Mouse (Mus musculus) embryonic fibroblast, embryonic 13.5 days (primary cell): ENCODE measurements around the gene Spats2l. TPM values are rescaled to one million over a fixed set of nuclear protein-coding genes. Genes with fewer than 3 reads are reported as not detected.

Experiments used
- H3K27ac ChIP-seq: 2 replicates; pipeline ENCODE4 v1.5.1; 2012; ENCODE audit warnings: low read length, control low read depth, inconsistent platforms; ENCODE audit not compliant: insufficient read depth
- H3K4me1 ChIP-seq: 2 replicates; pipeline ENCODE4 v1.6.1; 2011; ENCODE audit warnings: low read length; ENCODE audit not compliant: control insufficient read depth, insufficient read depth
- H3K4me3 ChIP-seq: 2 replicates; pipeline ENCODE4 v1.5.1; 2011; ENCODE audit warnings: mild to moderate bottlenecking, control low read depth, low read length; ENCODE audit not compliant: insufficient read depth
- CTCF ChIP-seq: IDR thresholded peaks from 2 replicates; pipeline ENCODE4 v1.5.1; 2011; ENCODE audit warnings: mild to moderate bottlenecking, control low read depth, low read length, moderate library complexity, borderline replicate concordance; ENCODE audit not compliant: insufficient read depth
- POLR2A ChIP-seq: IDR thresholded peaks from 2 replicates; pipeline ENCODE4 v1.6.1; 2011; ENCODE audit warnings: low read depth, mild to moderate bottlenecking, control low read depth, low read length, moderate library complexity
- polyA plus RNA-seq: library from polyadenylated mRNA; stranded (reverse); fragments of >200 nt; gene quantifications from 2 replicates; pipeline ENCODE4 v1.2.4, GENCODE M21; 2011; ENCODE audit warnings: low read depth; ENCODE audit not compliant: missing spikeins, insufficient read length

Gene Spats2l
- polyA plus RNA-seq, 1 experiment, result 50.3 TPM

GRCm38 (mm10) chr1:57949716-57950115 lies 175.8 kb downstream of the Spats2l start:
- Histone ChIP-seq H3K4me1 (peaks cover 7% of the 10 kb centered on the region), H3K4me3 (no peak overlapping the region), H3K27ac (no peak overlapping the region)
- TF ChIP-seq CTCF, result no peak
- TF ChIP-seq POLR2A, result no peak

DNA sequence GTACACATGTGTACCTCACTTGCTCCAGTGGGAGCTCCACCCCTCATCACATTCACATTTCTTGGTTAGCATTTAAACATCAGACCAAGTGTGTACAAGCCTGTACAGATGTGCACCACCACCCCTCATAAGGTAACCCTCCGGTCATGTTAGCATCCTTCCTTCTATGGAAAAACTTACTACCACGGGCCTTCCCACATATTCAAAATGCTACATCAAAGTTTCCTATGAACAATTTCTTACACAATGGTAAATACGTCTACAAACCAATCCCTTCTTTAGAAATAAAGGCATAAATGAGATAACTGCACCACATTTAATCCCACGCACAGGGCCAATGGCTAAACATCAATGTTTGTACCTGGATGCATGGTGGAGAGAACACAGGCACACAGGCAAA lies 178.5 kb downstream of the Spats2l start:
- H3K4me3 ChIP-seq, result no peak overlapping the region
- TF ChIP-seq CTCF (no peak), POLR2A (no peak)
- H3K27ac ChIP-seq, result no peak overlapping the region
- H3K4me1 ChIP-seq, result peaks cover 3% of the 10 kb centered on the region

- Histone ChIP-seq H3K27ac (no peak overlapping the region), H3K4me1 (peaks cover 2% of the 10 kb centered on the region), H3K4me3 (no peak overlapping the region)
- TF ChIP-seq CTCF (no peak), POLR2A (no peak)
Measured at GRCm38 (mm10) chr1:57953586-57954375, 179.8 kb downstream of the Spats2l start.

GRCm38 (mm10) chr1:57954376-57954765 lies 180.4 kb downstream of the Spats2l start:
- TF ChIP-seq CTCF (no peak), POLR2A (no peak)
- no peaks in the 10 kb centered on the region for H3K4me1 ChIP-seq
- H3K27ac ChIP-seq, result no peak overlapping the region
- H3K4me3 ChIP-seq, result no peak overlapping the region

GRCm38 (mm10) chr1:57955774-57956173 lies 181.8 kb downstream of the Spats2l start:
- H3K4me3 ChIP-seq, result no peak overlapping the region
- no peak overlapping the region for H3K27ac ChIP-seq
- H3K4me1 ChIP-seq, result no peaks in the 10 kb centered on the region
- TF ChIP-seq CTCF (no peak), POLR2A (no peak)

DNA sequence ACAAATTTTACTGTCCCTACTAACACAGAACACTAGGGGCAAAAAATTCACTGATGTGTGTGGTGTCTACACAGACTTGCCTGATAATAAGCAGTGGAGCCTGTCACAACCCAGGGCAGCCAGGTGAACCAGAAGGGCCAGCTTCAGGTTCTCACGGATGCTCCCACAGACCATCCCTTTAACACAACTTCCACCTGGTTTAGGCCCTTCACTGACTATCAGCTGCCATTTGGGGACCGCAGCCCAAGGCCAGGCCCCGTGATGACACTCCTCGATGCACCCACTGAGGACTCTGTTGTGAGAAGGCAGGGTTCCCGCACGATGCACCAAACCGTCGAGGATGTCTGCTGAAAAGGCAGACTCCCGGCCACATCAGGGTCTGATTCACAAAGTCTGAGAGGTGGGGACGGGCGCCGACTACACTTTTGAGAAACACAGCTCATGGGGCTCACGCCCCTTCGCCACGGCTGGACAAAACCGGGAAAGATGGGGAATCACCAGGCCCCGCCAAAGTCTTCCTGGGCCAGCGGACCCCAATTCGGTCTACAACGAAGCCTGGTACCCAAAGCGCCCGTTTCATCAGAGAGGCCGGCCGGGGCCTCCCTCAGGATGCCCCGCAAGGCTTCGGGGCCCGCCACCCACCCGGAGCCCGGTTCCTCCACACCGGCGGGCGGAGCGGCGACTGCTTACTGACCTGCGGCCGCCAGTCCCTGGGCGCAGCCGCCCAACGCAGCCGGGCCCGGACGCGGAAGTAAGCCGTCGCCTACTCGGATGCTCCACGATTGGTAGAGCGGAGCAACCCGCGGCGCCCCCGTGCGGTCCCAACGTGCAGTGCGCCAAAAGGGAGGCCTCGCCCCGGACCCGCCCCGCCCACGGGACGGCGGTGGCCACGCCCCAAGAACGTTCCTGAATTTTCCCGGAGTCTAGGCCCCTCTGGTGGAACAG lies 195.6 kb downstream of the Spats2l start:
- Histone ChIP-seq H3K27ac (peak overlapping the region; percentile 50), H3K4me1 (no peaks in the 10 kb centered on the region)
- TF ChIP-seq POLR2A, result peak; percentile 75
- peak; percentile 72 for TF ChIP-seq CTCF

GRCm38 (mm10) chr1:57971588-57971987 lies 197.6 kb downstream of the Spats2l start:
- Histone ChIP-seq H3K4me1 (no peaks in the 10 kb centered on the region), H3K27ac (no peak overlapping the region), H3K4me3 (no peak overlapping the region)
- TF ChIP-seq CTCF, result no peak
- no peak for TF ChIP-seq POLR2A

More for the DNA sequence above, 195.6 kb downstream of the Spats2l start:
- H3K4me3 ChIP-seq, result peak overlapping the region; percentile 61

- Histone ChIP-seq H3K27ac (no peak overlapping the region), H3K4me1 (no peaks in the 10 kb centered on the region), H3K4me3 (no peak overlapping the region)
- TF ChIP-seq CTCF (no peak), POLR2A (no peak)
Measured at GRCm38 (mm10) chr1:57976860-57977259, 202.9 kb downstream of the Spats2l start.

- Histone ChIP-seq H3K4me1 (0 out of 2 replicates have a peak, but pooled peaks cover 2% of the 10 kb centered on the region), H3K4me3 (no peak overlapping the region), H3K27ac (peak overlapping the region; percentile 21)
- TF ChIP-seq POLR2A (no peak), CTCF (no peak)
Measured at GRCm38 (mm10) chr1:57989052-57989600, 215.2 kb downstream of the Spats2l start.
